Mouse (Mus musculus): Measurements from ENCODE around the gene Angpt4.

- TF ChIP-seq CTCF (IDR thresholded peaks at IDR 0.05; ENCODE audit: borderline replicate concordance, insufficient read depth, low read length) (no peak), POLR2A (IDR thresholded peaks at IDR 0.05; ENCODE audit: low read depth, low read length) (no peak)
Observed at GRCm38 (mm10) chr2:151938780-151939200, 27.8 kb downstream of the Angpt4 start.
